Mouse (Mus musculus) layer of hippocampus, adult 6 months (tissue): ENCODE results near the gene Lrp1. TPM values are rescaled to one million over a fixed set of nuclear protein-coding genes. Genes with fewer than 3 reads are reported as not detected.

Source experiments
- long read RNA-seq, 2 experiments: library from polyadenylated mRNA; unstranded; transcript quantifications; one replicate each; pipeline ENCODE4 v2.0.0; 2019 to 2020
- polyA plus RNA-seq: library from polyadenylated mRNA; unstranded; fragments of <200 nt; fragmentation: Nextera tagmentation; gene quantifications from 2 replicates; pipeline ENCODE4 v1.2.3, GENCODE M21; 2021

Gene Lrp1
- polyA plus RNA-seq, result 25.7 and 25.9 TPM in 2 replicates
- long read RNA-seq, experiment 1, partial matches to known transcripts, result 36 of 39 reads
- long read RNA-seq, experiment 1, other reads (novel, unspliced or antisense), result 3 of 39 reads
- long read RNA-seq, experiment 2, partial matches to known transcripts, result 129 of 137 reads
- long read RNA-seq, experiment 2, other reads (novel, unspliced or antisense), result 8 of 137 reads

DNA sequence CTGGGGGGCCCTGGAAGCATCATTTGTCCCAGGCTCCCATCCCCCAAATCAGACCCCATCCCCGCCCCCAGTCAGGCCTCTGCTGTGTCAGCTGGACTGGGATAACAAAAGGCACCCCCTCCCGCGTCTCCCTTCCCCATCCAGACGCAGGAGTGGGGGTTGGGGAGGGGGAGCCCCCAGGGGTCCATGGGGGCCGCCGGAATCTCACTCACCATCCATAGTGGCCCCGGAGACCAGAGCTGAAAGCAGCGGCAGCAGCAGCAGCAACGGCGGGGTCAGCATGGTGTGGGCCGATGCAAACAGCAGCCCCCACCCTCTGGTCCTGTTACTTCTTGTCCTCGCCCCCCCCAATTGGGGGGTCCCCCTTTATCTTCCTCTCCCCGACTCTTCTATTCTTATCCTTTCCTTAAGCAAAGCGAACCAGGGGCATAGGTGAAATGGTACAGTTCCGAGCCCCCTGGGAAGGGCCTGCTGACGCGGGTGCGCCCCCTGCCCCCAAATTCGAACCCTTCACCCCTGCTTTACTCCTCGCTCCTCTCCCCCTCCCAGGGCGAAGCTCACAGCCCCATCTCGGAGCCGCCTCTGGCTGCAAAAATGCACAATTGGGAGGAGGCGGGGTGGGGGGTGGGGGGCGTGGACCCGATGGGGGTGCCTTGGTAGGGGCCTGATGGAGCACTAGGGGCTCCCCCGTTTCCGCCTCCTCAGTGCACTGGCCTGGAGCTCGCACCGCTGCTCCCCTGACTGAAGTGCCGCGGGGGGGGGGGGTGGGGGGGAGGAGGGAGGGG lies at the start of gene Lrp1:
Gene Lrp1, minus strand, starts transcription at position 743 of the 785 bp plus-strand sequence.

DNA sequence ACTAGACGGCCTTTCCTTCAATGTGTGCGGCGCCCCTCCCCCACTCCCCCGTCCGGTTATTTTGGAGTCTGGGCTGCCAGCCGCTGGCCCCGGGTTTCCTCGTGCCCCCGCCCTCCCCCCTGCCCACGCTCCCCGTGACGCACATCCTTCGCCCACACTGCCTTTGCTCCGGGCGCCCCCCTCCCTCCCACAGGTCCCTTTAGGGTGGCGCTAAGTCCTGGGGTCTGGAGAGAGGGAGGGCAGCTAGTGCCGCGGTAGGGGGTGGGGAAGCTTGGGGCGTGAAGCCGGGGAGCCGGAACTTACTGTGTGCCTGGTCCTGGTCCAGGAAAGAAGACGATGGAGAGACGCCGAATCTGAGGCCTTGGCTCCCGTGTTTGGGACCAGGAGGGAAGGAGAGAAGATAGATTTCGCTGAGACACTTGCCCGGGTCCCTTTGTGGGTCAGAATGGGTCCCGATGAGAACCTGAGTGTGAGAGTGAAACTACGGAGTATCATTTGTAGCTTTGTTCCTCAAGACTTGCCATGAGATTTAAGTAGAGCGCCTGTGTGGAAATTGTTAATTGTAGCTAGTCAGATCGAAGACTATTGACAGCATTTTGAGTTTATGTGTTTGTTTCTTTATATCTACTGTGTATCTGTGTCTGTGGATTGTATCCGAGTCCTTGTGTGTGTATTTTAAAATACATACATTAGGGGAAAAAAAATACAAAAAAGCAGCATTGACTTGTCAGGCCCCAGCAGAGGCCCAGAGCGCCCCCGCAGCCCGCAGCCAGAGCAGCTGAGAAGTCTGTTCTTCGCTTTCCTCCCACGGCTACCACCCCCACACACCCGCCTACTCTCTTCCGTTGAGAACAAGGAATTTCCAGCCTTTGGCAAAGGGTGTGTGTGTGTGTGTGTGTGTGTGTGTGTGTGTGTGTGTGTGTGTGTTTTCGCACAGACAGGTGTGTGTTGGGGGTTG lies 47.4 kb upstream of the Lrp1 start, which contains the start of gene Nab2:
Gene Nab2, minus strand, starts transcription at position 476 of the 958 bp plus-strand sequence.

GRCm38 (mm10) chr10:127666501-127667268 lies 45.7 kb upstream of the Lrp1 start, which contains the start of gene Nemp1:
Gene Nemp1 (plus strand): TSS chr10:127666901.

GRCm38 (mm10) chr10:127642772-127643552 lies 22.0 kb upstream of the Lrp1 start, which contains the start of gene Stat6:
Gene Stat6 (plus strand): TSS chr10:127642986.

GRCm38 (mm10) chr10:127534036-127534928 lies 86.7 kb downstream of the Lrp1 start, which contains the start of gene Nxph4:
Gene Nxph4 (minus strand): TSS chr10:127534559.

GRCm38 (mm10) chr10:127522088-127522581 lies 98.8 kb downstream of the Lrp1 start, which contains the start of gene Shmt2:
Gene Shmt2 (minus strand): TSS chr10:127522444.

DNA sequence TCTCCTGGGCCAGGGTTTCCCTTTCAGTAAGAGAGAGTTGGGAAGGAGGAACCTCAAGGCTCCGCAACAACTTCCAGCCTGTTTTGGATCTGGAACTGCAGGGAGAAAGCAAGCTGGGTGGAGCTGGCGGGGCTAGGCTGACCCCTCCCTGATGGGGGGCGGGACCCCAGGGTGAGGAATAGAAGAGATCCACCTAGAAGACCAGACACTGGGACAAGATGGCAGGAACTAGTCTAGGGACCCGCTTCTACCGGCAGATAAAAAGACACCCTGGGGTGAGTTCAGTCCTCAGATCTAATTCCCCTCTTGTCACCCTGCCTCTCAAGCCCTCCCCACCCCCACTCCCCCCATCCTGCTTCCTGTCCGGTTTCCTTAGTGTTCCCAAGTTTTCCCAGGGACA lies 106.2 kb downstream of the Lrp1 start, which contains the start of gene Ndufa4l2:
Gene Ndufa4l2, plus strand, starts transcription at position 204 of the 400 bp plus-strand sequence.

DNA sequence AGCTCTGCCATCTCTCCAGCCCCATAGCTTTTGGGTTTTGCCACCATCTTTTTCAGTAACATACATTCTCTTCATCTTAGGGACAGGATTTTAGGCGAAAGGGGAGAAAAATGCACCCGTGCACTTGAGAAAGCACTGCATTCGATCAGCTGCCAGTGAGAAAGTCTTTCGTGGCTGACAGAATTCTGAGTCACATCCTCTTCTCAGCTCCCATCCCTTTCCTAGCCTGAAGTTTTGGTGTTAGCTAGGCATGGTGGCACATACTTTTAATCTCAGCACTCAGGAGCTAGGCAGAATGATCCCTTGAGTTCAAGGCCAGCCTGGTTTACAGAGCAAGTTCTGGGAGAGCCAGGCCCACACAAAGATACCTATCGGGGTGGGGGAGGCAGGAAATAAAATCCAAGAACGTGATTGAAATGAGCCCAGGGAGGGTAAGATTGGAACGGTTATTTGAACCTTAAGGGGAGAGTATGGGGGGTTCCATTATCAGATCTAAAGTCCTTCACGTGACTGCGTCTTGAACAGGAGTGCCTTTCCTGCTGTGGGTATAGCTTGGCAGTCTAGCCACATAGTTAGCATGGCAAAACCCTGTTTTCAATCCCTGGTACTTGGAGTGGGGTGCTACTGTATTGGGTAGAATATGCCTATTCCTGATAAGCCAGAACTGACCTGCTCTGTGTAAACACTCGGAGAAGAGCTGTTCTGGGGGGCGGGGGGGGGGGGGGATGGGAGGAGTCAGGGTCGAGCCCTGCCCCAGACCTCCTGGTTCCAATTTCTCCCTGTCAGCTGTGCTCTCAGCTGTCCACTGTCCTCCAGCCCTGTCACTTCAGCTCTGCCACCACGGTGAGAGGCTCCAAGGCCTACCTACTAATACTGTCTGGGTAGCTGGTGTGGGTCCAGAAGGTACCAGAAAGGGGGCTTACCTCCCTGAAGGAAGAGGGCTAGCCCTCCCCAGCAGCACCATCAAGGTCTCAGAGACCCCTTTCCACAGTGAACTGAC lies 119.8 kb downstream of the Lrp1 start, which contains the start of gene Stac3:
Gene Stac3, plus strand, starts transcription at position 793 of the 1,000 bp plus-strand sequence.

Other genes starting within 250 kb of the Lrp1 start
- 41.5 and 45.4 TPM in 2 replicates for gene R3hdm2, start 240.8 kb downstream of the Lrp1 start, polyA plus RNA-seq
- not detected in 2 replicates for gene Stac3, start 119.5 kb downstream of the Lrp1 start, polyA plus RNA-seq
- gene Ndufa4l2, start 106.2 kb downstream of the Lrp1 start, polyA plus RNA-seq, result 3.8 and 6.6 TPM in 2 replicates
- gene Shmt2, start 98.7 kb downstream of the Lrp1 start, polyA plus RNA-seq, result 15.5 and 17.2 TPM in 2 replicates
- 0.56 and 0.95 TPM in 2 replicates for gene Nxph4, start 86.6 kb downstream of the Lrp1 start, polyA plus RNA-seq
- gene Stat6, start 21.8 kb upstream of the Lrp1 start, polyA plus RNA-seq, result 2.8 and 3.7 TPM in 2 replicates
- gene Nemp1, start 45.8 kb upstream of the Lrp1 start, polyA plus RNA-seq, result 6.6 and 7.4 TPM in 2 replicates
- 5.1 and 6.7 TPM in 2 replicates for gene Nab2, start 47.4 kb upstream of the Lrp1 start, polyA plus RNA-seq
- not detected in 2 replicates for gene Myo1a, start 84.0 kb upstream of the Lrp1 start, polyA plus RNA-seq
- 7.1 and 8.7 TPM in 2 replicates for gene Tac2, start 103.3 kb upstream of the Lrp1 start, polyA plus RNA-seq
- 1.1 TPM in 2 replicates for gene Zbtb39, start 118.4 kb upstream of the Lrp1 start, polyA plus RNA-seq
- 0.49 and 0.52 TPM in 2 replicates for gene Gpr182, start 130.6 kb upstream of the Lrp1 start, polyA plus RNA-seq
- not detected in 2 replicates for gene Rdh1, start 138.6 kb upstream of the Lrp1 start, polyA plus RNA-seq
- gene Rdh16f1, start 138.6 kb upstream of the Lrp1 start, polyA plus RNA-seq, result not detected in 2 replicates
- gene Rdh9, start 155.2 kb upstream of the Lrp1 start, polyA plus RNA-seq, result 0.08 TPM in 1 of 2 replicates, not detected in the other
- gene Rdh16, start 180.0 kb upstream of the Lrp1 start, polyA plus RNA-seq, result not detected in 2 replicates
- not detected in 2 replicates for gene Rdh19, start 228.8 kb upstream of the Lrp1 start, polyA plus RNA-seq
- not detected in 2 replicates for gene Rdh16f2, start 245.3 kb upstream of the Lrp1 start, polyA plus RNA-seq